Mouse (Mus musculus) liver, postnatal 0 days (tissue): Measurements from ENCODE around the gene Hmgb3. TPM values are rescaled to one million over a fixed set of nuclear protein-coding genes. Genes with fewer than 3 reads are reported as not detected.

Source experiments
- ATAC-seq: fragments of 200-750 bp; cut with Nextera tagmentation; 2 replicates; pipeline ENCODE4 v1.8.0; 2017; ENCODE audit warnings: mild to moderate bottlenecking, moderate library complexity
- DNase-seq: peaks from one replicate; pipeline ENCODE4 v3.0.0-alpha.2; 2016
- H3K27ac ChIP-seq: fragments of 300-500 bp; sonication (generic); 2 replicates; pipeline ENCODE4 v1.5.1; 2014; ENCODE audit warnings: antibody characterized with exemption, moderate library complexity, mild to moderate bottlenecking, low read depth
- H3K27me3 ChIP-seq: fragments of 300-500 bp; sonication (generic); 2 replicates; pipeline ENCODE4 v1.6.1; 2014; ENCODE audit warnings: low read length, control low read depth, mixed read lengths; ENCODE audit not compliant: insufficient read depth
- H3K36me3 ChIP-seq: fragments of 300-500 bp; sonication (generic); replicated peaks from 2 replicates; pipeline ENCODE4 v1.6.1; 2014; ENCODE audit warnings: mild to moderate bottlenecking, control low read depth, low read length, moderate library complexity, mixed read lengths; ENCODE audit not compliant: insufficient read depth
- H3K4me1 ChIP-seq: fragments of 300-500 bp; sonication (generic); 2 replicates; pipeline ENCODE4 v1.6.1; 2014; ENCODE audit warnings: antibody characterized with exemption, mild to moderate bottlenecking, control low read depth; ENCODE audit not compliant: insufficient read depth
- H3K4me2 ChIP-seq: fragments of 300-500 bp; sonication (generic); 2 replicates; pipeline ENCODE4 v1.6.1; 2014; ENCODE audit warnings: low read depth, mild to moderate bottlenecking, low read length, moderate library complexity, mixed read lengths
- H3K4me3 ChIP-seq: fragments of 300-500 bp; sonication (generic); 2 replicates; pipeline ENCODE4 v1.5.1; 2014; ENCODE audit warnings: low read depth, low read length
- H3K9ac ChIP-seq: fragments of 300-500 bp; sonication (generic); replicated peaks from 2 replicates; pipeline ENCODE4 v1.6.1; 2014; ENCODE audit warnings: mild to moderate bottlenecking, moderate library complexity
- H3K9me3 ChIP-seq: fragments of 300-500 bp; sonication (generic); 2 replicates; pipeline ENCODE4 v1.6.1; 2016; ENCODE audit warnings: mild to moderate bottlenecking, control low read depth, low read length, mixed read lengths
- CTCF ChIP-seq: sonication (generic); IDR thresholded peaks from 2 replicates; pipeline ENCODE4 v1.5.1; 2016; ENCODE audit warnings: antibody characterized with exemption, low read depth
- EP300 ChIP-seq: IDR thresholded peaks from 2 replicates; pipeline ENCODE4 v1.6.1; 2016; ENCODE audit warnings: antibody characterized with exemption, low read depth, mild to moderate bottlenecking
- WGBS: fragments of 180-500 bp; shearing (Covaris S2); extraction: QIAGEN DNeasy Blood & Tissue Kit; methylation state at CpG from one replicate; pipeline ENCODE4 v1.1.7; 2014; ENCODE audit not compliant: insufficient replicate concordance; 5-methylcytosine and 5-hydroxymethylcytosine counted together
- polyA plus RNA-seq: library from polyadenylated mRNA; unstranded; fragments of >200 nt; fragmentation: Nextera tagmentation; extraction: Ambion mirVana; gene quantifications from 2 replicates; pipeline ENCODE4 v1.2.1, GENCODE M21; 2015

Hmgb3 gene
- polyA plus RNA-seq, 1 experiment from 2014 or later = 91.7 TPM

GRCm38 (mm10) chrX:71527461-71527860, 28.3 kb upstream of the Hmgb3 start:
- 69% methylated on average over 1 of the region's 1 CpGs for WGBS
- no peaks in the 10 kb centered on the region for H3K4me1 ChIP-seq
- H3K27me3 ChIP-seq = 0 out of 2 replicates have a peak, but pooled peaks cover under 1% of the 10 kb centered on the region
- no peaks in the 10 kb centered on the region for H3K36me3 ChIP-seq
- no peak for ATAC-seq
- H3K27ac ChIP-seq = no peak overlapping the region
- TF ChIP-seq CTCF (no peak), EP300 (no peak)
- no peak overlapping the region for H3K4me2 ChIP-seq
- H3K9me3 ChIP-seq = no peaks in the 10 kb centered on the region
- DNase-seq = no peak
- H3K4me3 ChIP-seq = no peak overlapping the region
- no peak overlapping the region for H3K9ac ChIP-seq

DNA sequence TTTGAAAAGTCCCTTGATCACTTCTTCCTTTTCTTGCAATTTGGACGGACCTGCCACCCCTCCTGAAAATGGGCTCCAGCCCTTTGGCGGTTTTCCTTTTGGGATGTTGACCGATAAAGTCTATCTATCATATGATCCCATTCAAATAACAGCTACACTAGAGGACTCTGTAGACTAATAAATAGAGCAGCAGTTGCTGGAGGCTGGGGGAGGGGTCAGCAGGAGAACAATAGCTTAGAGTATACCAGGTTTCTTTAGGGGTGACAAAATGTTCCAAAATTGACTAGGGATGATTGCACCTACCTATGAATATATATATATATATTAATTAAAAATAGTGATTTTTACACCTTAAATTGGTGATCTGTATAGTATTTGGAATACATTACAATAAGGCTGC, 27.6 kb upstream of the Hmgb3 start:
- WGBS = 63% methylated on average over 3 of the region's 3 CpGs
- Histone ChIP-seq H3K4me2 (no peak overlapping the region), H3K36me3 (no peaks in the 10 kb centered on the region), H3K27me3 (0 out of 2 replicates have a peak, but pooled peaks cover 3% of the 10 kb centered on the region), H3K9ac (no peak overlapping the region), H3K27ac (no peak overlapping the region), H3K9me3 (no peaks in the 10 kb centered on the region), H3K4me3 (no peak overlapping the region), H3K4me1 (no peaks in the 10 kb centered on the region)
- no peak for DNase-seq
- no peak for ATAC-seq
- TF ChIP-seq CTCF (no peak), EP300 (no peak)

DNA sequence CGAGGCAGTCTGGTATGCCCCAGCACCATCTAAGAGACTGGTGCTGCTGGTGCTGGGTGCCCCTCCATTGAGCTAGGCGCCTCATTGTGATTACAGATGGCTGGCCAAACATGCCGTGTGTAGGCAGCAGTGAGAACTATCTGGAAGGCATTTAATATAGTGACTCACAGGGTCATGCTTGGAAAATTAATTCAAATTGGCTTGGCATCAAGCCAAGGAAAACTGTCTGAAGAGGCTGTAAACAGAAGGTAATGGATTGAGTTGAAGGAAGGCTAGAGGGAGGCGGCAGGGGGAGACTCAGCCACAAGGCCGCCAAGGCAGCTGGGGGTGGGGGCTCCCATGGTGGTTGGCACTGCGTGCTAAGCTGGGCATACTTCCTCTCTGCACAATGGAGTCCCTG, 27.1 kb upstream of the Hmgb3 start:
- no peak for ATAC-seq
- no peak for TF ChIP-seq CTCF
- TF ChIP-seq EP300 = no peak
- 55% methylated on average over 6 of the region's 6 CpGs for WGBS

DNA sequence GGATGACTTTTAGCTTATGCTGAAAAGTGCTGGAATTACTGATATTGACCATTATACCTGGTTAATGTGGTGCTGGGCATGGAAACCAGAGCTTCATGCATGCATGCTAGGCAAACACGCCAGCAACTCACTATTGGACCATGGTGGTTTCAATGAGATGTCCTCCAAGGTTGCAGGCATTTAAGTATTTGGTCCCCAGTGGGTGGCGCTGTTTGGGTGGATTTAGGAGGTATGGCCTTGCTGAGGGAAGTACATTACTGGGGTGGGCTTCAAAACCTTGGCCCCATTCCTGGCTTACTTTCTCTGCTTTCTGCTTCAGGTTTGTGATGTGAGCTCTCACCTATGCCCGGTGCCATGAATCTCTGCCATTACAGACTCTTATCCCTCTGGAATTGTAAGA, 23.1 kb upstream of the Hmgb3 start:
- no peak overlapping the region for H3K4me2 ChIP-seq
- H3K27ac ChIP-seq = no peak overlapping the region
- 0 out of 2 replicates have a peak, but pooled peaks cover 3% of the 10 kb centered on the region for H3K27me3 ChIP-seq
- DNase-seq (peak; percentile 37), ATAC-seq (no peak)
- TF ChIP-seq CTCF (peak; percentile 49), EP300 (no peak)
- WGBS = 58% methylated on average over 3 of the region's 3 CpGs
- H3K4me3 ChIP-seq = no peak overlapping the region
- H3K9me3 ChIP-seq = no peaks in the 10 kb centered on the region
- H3K9ac ChIP-seq = no peak overlapping the region
- no peaks in the 10 kb centered on the region for H3K4me1 ChIP-seq
- no peaks in the 10 kb centered on the region for H3K36me3 ChIP-seq

More for the DNA sequence above, 27.1 kb upstream of the Hmgb3 start:
- Histone ChIP-seq H3K4me1 (no peaks in the 10 kb centered on the region), H3K36me3 (no peaks in the 10 kb centered on the region), H3K27ac (no peak overlapping the region), H3K27me3 (0 out of 2 replicates have a peak, but pooled peaks cover 3% of the 10 kb centered on the region), H3K9me3 (no peaks in the 10 kb centered on the region), H3K4me3 (no peak overlapping the region), H3K9ac (no peak overlapping the region), H3K4me2 (no peak overlapping the region)
- no peak for DNase-seq

GRCm38 (mm10) chrX:71534102-71534501, 21.6 kb upstream of the Hmgb3 start:
- Histone ChIP-seq H3K9me3 (no peaks in the 10 kb centered on the region), H3K4me2 (no peak overlapping the region), H3K4me3 (no peak overlapping the region), H3K27me3 (0 out of 2 replicates have a peak, but pooled peaks cover 3% of the 10 kb centered on the region), H3K9ac (no peak overlapping the region), H3K4me1 (no peaks in the 10 kb centered on the region), H3K36me3 (no peaks in the 10 kb centered on the region), H3K27ac (no peak overlapping the region)
- DNase-seq (no peak), ATAC-seq (no peak)
- WGBS = 61% methylated on average over 5 of the region's 5 CpGs
- peak; percentile 42 for TF ChIP-seq CTCF
- TF ChIP-seq EP300 = no peak

GRCm38 (mm10) chrX:71537791-71538190, 17.9 kb upstream of the Hmgb3 start:
- Histone ChIP-seq H3K4me3 (no peak overlapping the region), H3K27ac (no peak overlapping the region), H3K9ac (no peak overlapping the region), H3K4me1 (no peaks in the 10 kb centered on the region), H3K4me2 (no peak overlapping the region), H3K27me3 (no peaks in the 10 kb centered on the region), H3K9me3 (no peaks in the 10 kb centered on the region), H3K36me3 (no peaks in the 10 kb centered on the region)
- 80% methylated on average over 2 of the region's 2 CpGs for WGBS
- ATAC-seq (no peak), DNase-seq (no peak)
- TF ChIP-seq CTCF = no peak
- TF ChIP-seq EP300 = no peak
